Mouse (Mus musculus) thymus, adult 18-20 months (tissue): ENCODE results near the gene Morc4.

ENCODE experiments used
- DNase-seq, 2 experiments: peaks; one replicate each; pipeline ENCODE4 v3.0.0; 2022; ENCODE audit warnings: mixed read lengths in 2 of 2

Gene Morc4

GRCm38 (mm10) chrX:139870938-139871791 is at the start of gene Morc4:
Gene Morc4, minus strand, starts transcription at chrX:139871677.
- DNase-seq: no peak

- no peak for DNase-seq
Measured at GRCm38 (mm10) chrX:139920572-139920971, 49.1 kb upstream of the Morc4 start.

- no peak for DNase-seq
Measured at GRCm38 (mm10) chrX:139891387-139891786, 19.9 kb upstream of the Morc4 start.

- DNase-seq: no peak
Measured at GRCm38 (mm10) chrX:139883221-139883620, 11.7 kb upstream of the Morc4 start.

GRCm38 (mm10) chrX:139877936-139878335 is 6.5 kb upstream of the Morc4 start:
- DNase-seq: no peak

GRCm38 (mm10) chrX:139877105-139877504 is 5.6 kb upstream of the Morc4 start:
- DNase-seq: no peak

- no peak for DNase-seq
Measured at GRCm38 (mm10) chrX:139870300-139870711, 1.2 kb downstream of the Morc4 start.

- DNase-seq: no peak
Measured at GRCm38 (mm10) chrX:139859402-139859801, 12.1 kb downstream of the Morc4 start.

- no peak for DNase-seq
Measured at GRCm38 (mm10) chrX:139854795-139855194, 16.7 kb downstream of the Morc4 start.

GRCm38 (mm10) chrX:139841091-139841490 is 30.4 kb downstream of the Morc4 start:
- DNase-seq: no peak

- no peak for DNase-seq
Measured at GRCm38 (mm10) chrX:139839057-139839456, 32.4 kb downstream of the Morc4 start.

GRCm38 (mm10) chrX:139832464-139832863 is 39.0 kb downstream of the Morc4 start:
- DNase-seq: no peak

GRCm38 (mm10) chrX:139828363-139829092 is 42.9 kb downstream of the Morc4 start:
- DNase-seq: no peak

- no peak for DNase-seq
Measured at GRCm38 (mm10) chrX:139826926-139827325, 44.6 kb downstream of the Morc4 start.

GRCm38 (mm10) chrX:139825402-139825801 is 46.1 kb downstream of the Morc4 start:
- no peak for DNase-seq

GRCm38 (mm10) chrX:139815201-139815600 is 56.3 kb downstream of the Morc4 start:
- DNase-seq: no peak

GRCm38 (mm10) chrX:139814018-139814635 is 57.4 kb downstream of the Morc4 start:
- no peak for DNase-seq

GRCm38 (mm10) chrX:139813299-139814002 is 58.0 kb downstream of the Morc4 start:
- DNase-seq: no peak

- DNase-seq: no peak
Measured at GRCm38 (mm10) chrX:139812636-139813298, 58.7 kb downstream of the Morc4 start.

GRCm38 (mm10) chrX:139808501-139808900 is 63.0 kb downstream of the Morc4 start:
- no peak for DNase-seq

- DNase-seq: no peak
Measured at GRCm38 (mm10) chrX:139808085-139808484, 63.4 kb downstream of the Morc4 start.

GRCm38 (mm10) chrX:139807391-139807790 is 64.1 kb downstream of the Morc4 start:
- DNase-seq: no peak
